Mouse (Mus musculus): ENCODE data around the gene Kmo. TPM values are rescaled to one million over a fixed set of nuclear protein-coding genes. Genes with fewer than 3 reads are reported as not detected.

The Kmo gene
- total RNA-seq, 2 experiments from 2014 or later, result 0.25 to 0.28 TPM

- no peak for DNase-seq
Measured at GRCm38 (mm10) chr1:175632470-175632869, 12.3 kb downstream of the Kmo start.

- no peak for DNase-seq
Measured at GRCm38 (mm10) chr1:175637677-175638076, 17.5 kb downstream of the Kmo start.

- DNase-seq, result no peak
Measured at GRCm38 (mm10) chr1:175639072-175639471, 18.9 kb downstream of the Kmo start.

GRCm38 (mm10) chr1:175640435-175641150, 20.4 kb downstream of the Kmo start:
- no peak for DNase-seq

- no peak for DNase-seq
Measured at GRCm38 (mm10) chr1:175643496-175644265, 23.5 kb downstream of the Kmo start.

GRCm38 (mm10) chr1:175646952-175647351, 26.8 kb downstream of the Kmo start:
- DNase-seq, result no peak

- DNase-seq, result no peak
Measured at GRCm38 (mm10) chr1:175648615-175649014, 28.4 kb downstream of the Kmo start.

GRCm38 (mm10) chr1:175659900-175660299, 39.7 kb downstream of the Kmo start:
- DNase-seq, result no peak

GRCm38 (mm10) chr1:175668666-175669405, 48.7 kb downstream of the Kmo start:
- DNase-seq, result no peak

GRCm38 (mm10) chr1:175669456-175669855, 49.3 kb downstream of the Kmo start:
- DNase-seq, result no peak

- no peak for DNase-seq
Measured at GRCm38 (mm10) chr1:175670042-175670441, 49.9 kb downstream of the Kmo start.

GRCm38 (mm10) chr1:175671626-175672025, 51.4 kb downstream of the Kmo start:
- no peak for DNase-seq

- no peak for DNase-seq
Measured at GRCm38 (mm10) chr1:175673563-175674325, 53.6 kb downstream of the Kmo start.

- no peak for DNase-seq
Measured at GRCm38 (mm10) chr1:175675116-175675515, 54.9 kb downstream of the Kmo start.

GRCm38 (mm10) chr1:175677459-175677858, 57.3 kb downstream of the Kmo start:
- DNase-seq, result no peak

GRCm38 (mm10) chr1:175680995-175681394, 60.8 kb downstream of the Kmo start:
- DNase-seq, result no peak

GRCm38 (mm10) chr1:175691686-175692245, 71.6 kb downstream of the Kmo start:
- DNase-seq, result no peak

GRCm38 (mm10) chr1:175692246-175692996, 72.2 kb downstream of the Kmo start, which contains the start of the genes Opn3 and Chml:
Gene Opn3, minus strand, starts transcription at chr1:175692776.
Gene Chml, minus strand, starts transcription at chr1:175692901.
- peak; percentile 97 for DNase-seq

- DNase-seq, result no peak
Measured at GRCm38 (mm10) chr1:175692997-175693361, 72.8 kb downstream of the Kmo start.

- no peak for DNase-seq
Measured at GRCm38 (mm10) chr1:175693429-175693960, 73.3 kb downstream of the Kmo start.

- DNase-seq, result no peak
Measured at GRCm38 (mm10) chr1:175698293-175698692, 78.1 kb downstream of the Kmo start, which contains the start of gene Wdr64. Gene Wdr64, plus strand, starts transcription at chr1:175698593.
